Mouse (Mus musculus) liver, adult 2 months (tissue): Measurements from ENCODE around the gene Mitd1.

Experiments
- CTCF ChIP-seq: fragments of 200-500 bp; IDR thresholded peaks from 2 replicates; pipeline ENCODE4 v1.5.1; 2011; ENCODE audit warnings: low read depth, low read length, control low read depth
- POLR2A ChIP-seq: fragments of 200-500 bp; IDR thresholded peaks from 2 replicates; pipeline ENCODE4 v1.6.1; 2011; ENCODE audit warnings: low read length, control low read depth; ENCODE audit not compliant: insufficient read depth; ENCODE audit errors: extremely low read depth

DNA sequence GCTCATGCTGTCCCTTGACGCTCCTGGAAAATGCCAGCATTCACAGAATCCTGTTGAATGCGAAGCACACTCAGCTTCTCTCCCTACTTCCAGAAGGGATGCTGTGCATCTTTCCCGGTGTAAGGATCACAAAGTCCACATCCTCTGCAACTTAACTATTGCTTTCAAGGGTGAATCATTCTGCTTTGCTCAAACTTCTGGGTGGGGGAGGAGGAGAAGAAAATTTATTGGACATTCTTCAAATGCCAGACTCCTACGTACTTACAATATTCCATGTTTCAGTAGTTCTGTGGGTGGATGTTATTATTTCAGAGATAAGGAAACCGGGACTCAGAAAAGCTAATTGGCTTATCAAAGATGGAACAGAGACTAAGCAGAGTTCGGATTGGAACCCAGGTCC is 27.9 kb upstream of the Mitd1 start:
- TF ChIP-seq CTCF (no peak), POLR2A (no peak)
